Mouse (Mus musculus) mouse embryonic stem cell (cell line): Measurements from ENCODE around the gene Wdr95.

Experiments used
- in situ Hi-C, 2 experiments: fragments of 300-500 bp; cut with MboI; formaldehyde crosslinking; loops; 1 replicate in 1 of 2; 3 replicates in 1 of 2; pipeline ENCODE4 v1.14.3; 2019 to 2020; ENCODE audit warnings: low sequenced_read_pairs in 2 of 2, low pct_unique_long_range_greater_than_20kb in 1 of 2, mixed read lengths in 1 of 2; ENCODE audit not compliant: unreplicated experiment in 1 of 2

The Wdr95 gene

DNA sequence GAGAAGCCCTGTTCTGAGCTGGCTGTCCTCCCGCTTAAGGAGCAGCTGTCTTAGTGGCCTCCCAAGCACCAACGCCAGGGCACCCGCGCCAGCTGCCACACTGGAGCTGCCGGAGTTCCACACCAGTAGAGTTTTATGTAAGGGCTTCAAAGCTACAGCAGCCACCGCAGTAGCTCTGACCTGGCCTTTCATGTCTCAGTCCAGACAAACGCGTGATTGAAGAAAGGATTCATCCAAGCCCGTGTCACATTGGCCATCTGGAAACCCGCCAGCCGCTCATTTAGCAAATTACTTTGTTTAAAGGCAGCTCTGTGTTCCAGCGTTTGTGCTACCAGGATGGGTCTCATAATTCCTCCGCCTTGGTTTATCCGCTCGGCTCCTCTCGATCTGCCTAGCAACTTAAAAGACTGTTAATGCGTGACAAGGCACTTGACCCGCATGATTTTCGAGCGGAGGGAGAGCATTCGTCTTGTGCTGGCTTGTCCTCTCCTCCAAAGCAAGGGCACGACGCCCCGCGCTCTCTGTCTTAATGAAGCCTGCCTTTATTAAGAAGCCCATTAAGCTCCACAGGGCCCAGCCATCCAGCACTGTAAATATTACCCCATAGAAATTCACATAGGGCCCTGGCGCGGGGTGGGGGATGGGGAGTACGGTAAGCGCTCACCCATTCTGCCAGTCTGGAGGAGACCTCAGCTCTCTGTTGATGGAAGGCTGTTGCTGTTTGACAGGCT is at the start of gene Wdr95:
TSS of gene Wdr95 (plus strand) at position 681 of the 731 bp plus-strand sequence.
- in situ Hi-C loops, result no loop called here

GRCm38 (mm10) chr5:149481920-149482319 is 46.6 kb upstream of the Wdr95 start:
- in situ Hi-C loops, result no loop called here

DNA sequence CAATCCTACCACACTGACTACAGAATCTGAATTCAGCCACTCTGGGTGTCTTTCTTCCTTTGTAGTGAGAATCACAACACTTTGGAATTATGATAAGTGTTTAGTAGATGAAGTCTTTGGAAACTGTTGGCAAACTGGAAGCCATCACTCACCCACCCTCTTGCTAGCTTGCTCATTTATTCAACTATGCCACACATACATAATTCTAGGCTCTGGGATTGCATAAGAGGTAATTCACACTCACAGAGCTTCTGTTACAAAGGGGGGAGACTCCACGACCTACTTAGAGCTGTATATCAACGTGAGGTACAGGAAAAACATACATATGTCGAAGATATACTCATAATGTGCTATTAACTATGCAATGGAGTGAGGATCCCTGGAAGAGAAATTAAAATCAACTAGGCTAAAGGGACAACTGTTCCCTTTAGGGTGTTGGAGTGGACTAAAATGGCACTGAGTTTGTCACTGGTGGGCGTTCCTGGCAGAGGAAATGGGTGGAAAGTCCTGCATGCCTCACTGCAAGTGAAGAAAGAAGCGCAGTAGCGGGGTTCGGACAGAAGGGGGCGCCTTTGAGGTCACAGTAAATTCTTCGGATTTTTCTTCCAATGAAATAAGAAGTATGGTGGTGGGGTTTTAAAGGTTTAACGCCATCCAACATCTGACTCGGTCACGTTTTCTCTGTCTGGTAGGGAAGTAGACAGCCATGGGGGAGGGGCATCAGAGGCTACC is 45.0 kb upstream of the Wdr95 start:
- in situ Hi-C loops, result no loop called here

DNA sequence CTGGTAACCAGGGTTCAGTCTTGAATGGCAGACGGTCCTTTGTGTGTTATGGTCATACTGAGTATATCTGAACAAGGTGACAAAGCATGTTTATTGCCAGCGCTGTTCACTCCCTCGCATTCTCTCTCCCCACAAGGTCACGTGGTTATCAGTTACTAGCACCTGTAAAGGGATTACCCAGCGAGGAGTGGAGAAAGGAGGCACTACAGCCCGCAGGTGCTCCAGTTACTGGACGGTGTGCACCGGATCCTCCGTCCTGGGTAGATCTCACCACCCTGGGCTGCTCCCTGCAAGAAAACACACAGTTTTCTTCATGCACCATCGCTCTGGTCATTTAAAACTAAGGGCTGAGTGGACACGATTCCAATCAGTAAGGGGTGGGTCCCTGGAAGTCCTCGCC is 44.2 kb upstream of the Wdr95 start:
- in situ Hi-C loops, result no loop called here

DNA sequence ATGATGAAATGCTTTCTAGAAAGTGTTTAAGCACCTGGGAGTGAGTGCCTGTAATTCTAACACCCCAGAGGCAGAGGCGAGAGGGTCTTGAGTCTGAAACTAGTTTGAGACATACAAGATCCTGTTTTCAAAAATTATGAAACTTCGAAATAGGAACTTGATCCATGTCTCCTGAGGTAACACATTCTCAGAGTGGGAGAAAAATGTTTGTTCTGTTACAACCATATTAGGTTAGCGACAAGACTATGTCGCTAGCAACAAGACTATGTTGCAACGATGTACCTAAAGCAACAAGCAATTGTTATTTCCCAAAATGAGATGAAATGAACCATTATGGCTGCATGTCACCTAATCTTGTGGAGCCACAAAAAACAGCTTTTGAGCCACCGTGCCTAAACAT is 43.0 kb upstream of the Wdr95 start:
- in situ Hi-C loops, result no loop called here

GRCm38 (mm10) chr5:149488360-149489021 is 40.0 kb upstream of the Wdr95 start:
- in situ Hi-C loops, result no loop called here

DNA sequence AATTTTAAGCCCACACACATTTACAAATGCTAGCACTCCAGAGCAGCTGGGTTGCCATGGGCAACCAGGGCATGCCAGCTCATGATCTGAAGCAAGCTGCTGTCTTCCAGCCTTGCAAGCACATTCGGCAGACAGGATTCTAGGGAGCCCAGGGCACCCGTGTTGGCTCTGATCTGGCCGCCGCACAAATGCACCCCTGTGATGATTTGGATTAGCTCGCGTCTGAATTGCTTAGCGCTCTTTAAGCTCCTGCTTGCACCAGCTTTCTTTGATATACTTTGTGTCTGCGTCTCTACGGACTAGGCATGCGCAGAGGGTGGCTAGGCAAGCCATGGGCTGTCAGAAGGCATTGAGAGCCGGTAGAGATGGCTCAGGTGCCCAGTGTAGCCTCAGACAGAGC is 39.3 kb upstream of the Wdr95 start:
- in situ Hi-C loops, result no loop called here

- in situ Hi-C loops, result no loop called here
Observed at GRCm38 (mm10) chr5:149490275-149490674, 38.2 kb upstream of the Wdr95 start.

DNA sequence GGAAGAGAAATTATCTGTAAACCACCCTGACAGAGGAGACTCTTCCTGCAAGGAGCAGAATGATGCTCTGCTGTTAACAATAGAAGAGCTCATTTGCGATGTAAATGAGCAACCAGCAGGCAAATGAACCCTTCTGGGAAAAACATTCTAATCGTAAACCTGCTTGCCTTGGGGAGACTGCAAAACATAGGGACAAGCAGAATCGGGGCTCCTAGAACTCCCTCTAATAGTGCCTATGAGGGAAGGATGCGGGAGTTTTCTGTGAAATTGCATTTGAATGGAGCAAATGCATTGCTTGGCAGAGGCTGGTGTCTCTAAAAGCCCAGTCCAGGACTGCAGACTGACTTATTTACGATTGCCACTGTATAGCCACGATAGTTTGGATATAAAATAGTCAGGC is 32.8 kb upstream of the Wdr95 start:
- in situ Hi-C loops, result no loop called here

GRCm38 (mm10) chr5:149496401-149497066 is 31.9 kb upstream of the Wdr95 start:
- in situ Hi-C loops, result no loop called here

DNA sequence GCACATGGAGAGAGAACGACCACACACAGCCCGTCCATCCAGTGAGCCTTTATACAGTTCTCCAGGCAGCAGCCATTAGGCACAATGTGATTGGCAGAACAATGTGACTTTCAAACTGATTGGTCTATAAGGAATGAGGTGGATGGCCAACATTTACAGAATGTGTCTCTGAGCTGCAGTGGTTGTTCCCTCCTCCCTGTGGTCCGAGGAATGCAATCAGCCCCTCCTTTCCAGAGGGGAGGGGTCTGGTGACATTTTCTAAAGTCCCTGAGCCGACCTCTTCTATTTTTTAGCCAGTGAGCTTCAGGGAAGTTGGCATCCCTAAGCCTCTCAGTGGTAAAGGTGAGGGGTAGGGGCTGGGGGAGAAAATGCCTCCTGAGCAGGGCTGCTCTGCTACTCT is 28.5 kb upstream of the Wdr95 start:
- in situ Hi-C loops, result no loop called here

- in situ Hi-C loops, result no loop called here
Observed at GRCm38 (mm10) chr5:149503423-149504175, 24.9 kb upstream of the Wdr95 start.

- in situ Hi-C loops, result no loop called here
Observed at GRCm38 (mm10) chr5:149504985-149505384, 23.5 kb upstream of the Wdr95 start.

DNA sequence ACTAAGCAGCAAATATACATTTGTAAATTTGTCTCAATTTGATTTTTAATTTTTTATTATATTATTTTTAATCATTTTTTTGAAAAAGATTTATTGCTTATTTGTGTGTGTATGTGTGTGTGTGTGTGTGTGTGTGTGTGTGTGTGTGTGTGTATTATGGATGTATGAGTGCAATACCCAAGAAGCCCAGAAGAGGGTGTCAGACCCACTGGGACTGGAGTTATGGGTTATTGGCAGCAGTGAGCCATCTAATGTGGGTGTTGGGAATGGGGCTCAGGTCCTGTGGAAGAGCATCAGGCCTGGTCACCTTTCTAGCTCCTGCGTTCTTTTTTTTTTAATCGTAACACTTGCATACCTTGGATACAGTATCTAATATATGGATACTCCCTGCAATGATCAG is 22.4 kb upstream of the Wdr95 start:
- in situ Hi-C loops, result no loop called here

GRCm38 (mm10) chr5:149508094-149509029 is 20.1 kb upstream of the Wdr95 start:
- in situ Hi-C loops, result no loop called here

- in situ Hi-C loops, result no loop called here
Observed at GRCm38 (mm10) chr5:149510323-149510722, 18.2 kb upstream of the Wdr95 start.

GRCm38 (mm10) chr5:149512695-149513094 is 15.8 kb upstream of the Wdr95 start:
- in situ Hi-C loops, result no loop called here
